Mouse (Mus musculus): ENCODE measurements around the gene Tfpi2.

Gene Tfpi2

DNA sequence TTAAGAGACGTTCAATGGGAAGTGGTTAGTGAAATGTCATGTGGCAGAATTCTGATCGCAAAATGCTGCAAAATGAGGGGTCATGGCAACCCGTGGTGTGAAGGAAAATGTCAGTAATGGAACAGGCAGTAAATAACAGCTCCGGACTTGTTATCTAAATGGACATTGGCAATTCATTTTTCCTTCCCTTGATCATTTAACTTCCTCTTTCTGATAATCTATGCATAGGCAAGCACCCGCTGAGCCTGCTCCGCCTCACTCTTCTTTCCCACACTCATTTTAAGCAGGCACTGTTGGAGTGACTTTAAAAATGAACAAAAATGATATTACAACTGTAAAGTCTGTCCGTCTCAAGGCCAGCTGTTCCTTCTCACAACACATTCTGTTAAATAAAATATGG, 72.7 kb downstream of the Tfpi2 start:
- DNase-seq (ENCODE audit: inconsistent ontology term) = no peak
